Mouse (Mus musculus) lung, adult 2 months (tissue): ENCODE results near the gene Lbhd2.

ENCODE experiments used
- CTCF ChIP-seq: fragments of 200-500 bp; IDR thresholded peaks from 2 replicates; pipeline ENCODE4 v1.5.1; 2011; ENCODE audit warnings: mild to moderate bottlenecking, low read length, control low read depth; ENCODE audit not compliant: insufficient read depth
- POLR2A ChIP-seq: fragments of 200-500 bp; IDR thresholded peaks from 2 replicates; pipeline ENCODE4 v1.6.1; 2011; ENCODE audit warnings: low read depth, mild to moderate bottlenecking, control low read depth, low read length, borderline replicate concordance; ENCODE audit errors: extremely low read depth

- no peak for TF ChIP-seq CTCF
- TF ChIP-seq POLR2A, result no peak
Measured at GRCm38 (mm10) chr12:111396997-111397396, 9.6 kb upstream of the Lbhd2 start.
